Mouse (Mus musculus): ENCODE results near the gene Cep135. TPM values are rescaled to one million over a fixed set of nuclear protein-coding genes. Genes with fewer than 3 reads are reported as not detected.

The Cep135 gene
- 1 to 10 TPM in 1 of 2 experiments, under 1 TPM in 1; 0.86 to 1.0 TPM for total RNA-seq (2021)
- long read RNA-seq, experiment 1, partial matches to known transcripts, result 0 of 1 reads
- long read RNA-seq, experiment 1, other reads (novel, unspliced or antisense), result 1 of 1 reads
- long read RNA-seq, experiment 2, result 0 reads

GRCm38 (mm10) chr5:76588551-76589283, at the start of gene Cep135:
TSS of gene Cep135 (plus strand) at chr5:76588698.
- DNase-seq, result peak; percentile 83 to 89

GRCm38 (mm10) chr5:76540181-76540580, 48.3 kb upstream of the Cep135 start:
- intact Hi-C loops (cut with DNase I), result loop anchor here (5.0 kb wide), 1 partner anchor 678 kb away; no protein-coding TSS in a partner anchor
- DNase-seq, result peak in 1 of 2 experiments; percentile 18

More at GRCm38 (mm10) chr5:76588551-76589283, at the start of gene Cep135:
- intact Hi-C loops (cut with DNase I), result loop anchor here (1.0 kb wide), 1 partner anchor 255 kb away; no protein-coding TSS in a partner anchor

GRCm38 (mm10) chr5:76540842-76541241, 47.7 kb upstream of the Cep135 start:
- intact Hi-C loops (cut with DNase I), result loop anchor here (5.0 kb wide), 1 partner anchor 679 kb away; no protein-coding TSS in a partner anchor
- no peak for DNase-seq

GRCm38 (mm10) chr5:76543200-76543599, 45.3 kb upstream of the Cep135 start:
- no peak for DNase-seq
- intact Hi-C loops (cut with DNase I), result loop anchor here (5.0 kb wide), 1 partner anchor 681 kb away; no protein-coding TSS in a partner anchor

- no peak for DNase-seq
- intact Hi-C loops (cut with DNase I), result no loop called here
Observed at GRCm38 (mm10) chr5:76550426-76550825, 38.1 kb upstream of the Cep135 start.

GRCm38 (mm10) chr5:76565321-76565720, 23.2 kb upstream of the Cep135 start:
- peak in 1 of 2 experiments; percentile 30 for DNase-seq
- intact Hi-C loops (cut with DNase I), result no loop called here

- intact Hi-C loops (cut with DNase I), result no loop called here
- DNase-seq, result no peak
Observed at GRCm38 (mm10) chr5:76574251-76574650, 14.2 kb upstream of the Cep135 start.

- DNase-seq, result no peak
- intact Hi-C loops (cut with DNase I), result no loop called here
Observed at GRCm38 (mm10) chr5:76577026-76577425, 11.5 kb upstream of the Cep135 start.

- no peak for DNase-seq
- intact Hi-C loops (cut with DNase I), result no loop called here
Observed at GRCm38 (mm10) chr5:76585378-76585777, 3.1 kb upstream of the Cep135 start.

GRCm38 (mm10) chr5:76589311-76589710, 813 bp downstream of the Cep135 start:
- DNase-seq, result no peak
- intact Hi-C loops (cut with DNase I), result no loop called here

GRCm38 (mm10) chr5:76590009-76590408, 1.5 kb downstream of the Cep135 start:
- DNase-seq, result no peak
- intact Hi-C loops (cut with DNase I), result loop anchor here (10.0 kb wide), 1 partner anchor 385 kb away; the partner anchor contains the start of gene Srp72

- DNase-seq, result no peak
- intact Hi-C loops (cut with DNase I), result loop anchor here (10.0 kb wide), 1 partner anchor 383 kb away; the partner anchor contains the start of gene Srp72
Observed at GRCm38 (mm10) chr5:76591885-76592284, 3.4 kb downstream of the Cep135 start.

GRCm38 (mm10) chr5:76609702-76610370, 21.3 kb downstream of the Cep135 start:
- intact Hi-C loops (cut with DNase I), result no loop called here
- DNase-seq, result no peak

- DNase-seq, result no peak
- intact Hi-C loops (cut with DNase I), result no loop called here
Observed at GRCm38 (mm10) chr5:76612867-76613499, 24.5 kb downstream of the Cep135 start.

- no peak for DNase-seq
- intact Hi-C loops (cut with DNase I), result no loop called here
Observed at GRCm38 (mm10) chr5:76615276-76615675, 26.8 kb downstream of the Cep135 start.

GRCm38 (mm10) chr5:76616196-76616747, 27.8 kb downstream of the Cep135 start:
- DNase-seq, result no peak
- intact Hi-C loops (cut with DNase I), result no loop called here

- DNase-seq, result no peak
- intact Hi-C loops (cut with DNase I), result no loop called here
Observed at GRCm38 (mm10) chr5:76618750-76619149, 30.3 kb downstream of the Cep135 start.

- no peak for DNase-seq
- intact Hi-C loops (cut with DNase I), result no loop called here
Observed at GRCm38 (mm10) chr5:76623759-76624158, 35.3 kb downstream of the Cep135 start.

- no peak for DNase-seq
- intact Hi-C loops (cut with DNase I), result no loop called here
Observed at GRCm38 (mm10) chr5:76627770-76628169, 39.3 kb downstream of the Cep135 start.

- no peak for DNase-seq
- intact Hi-C loops (cut with DNase I), result no loop called here
Observed at GRCm38 (mm10) chr5:76634012-76634411, 45.5 kb downstream of the Cep135 start.
